Mouse (Mus musculus) liver, postnatal 0 days (tissue): Measurements from ENCODE around the gene Taf3.

ENCODE experiments used
- CTCF ChIP-seq: sonication (generic); IDR thresholded peaks from 2 replicates; pipeline ENCODE4 v1.5.1; 2016; ENCODE audit warnings: antibody characterized with exemption, low read depth
- EP300 ChIP-seq: IDR thresholded peaks from 2 replicates; pipeline ENCODE4 v1.6.1; 2016; ENCODE audit warnings: antibody characterized with exemption, low read depth, mild to moderate bottlenecking

- TF ChIP-seq CTCF (no peak), EP300 (no peak)
Observed at GRCm38 (mm10) chr2:9877326-9877690, 171.1 kb downstream of the Taf3 start.
